Mouse (Mus musculus): ENCODE results near the gene Exosc7. TPM values are rescaled to one million over a fixed set of nuclear protein-coding genes. Genes with fewer than 3 reads are reported as not detected.

The Exosc7 gene
- total RNA-seq, 1 experiment: 83.4 TPM

DNA sequence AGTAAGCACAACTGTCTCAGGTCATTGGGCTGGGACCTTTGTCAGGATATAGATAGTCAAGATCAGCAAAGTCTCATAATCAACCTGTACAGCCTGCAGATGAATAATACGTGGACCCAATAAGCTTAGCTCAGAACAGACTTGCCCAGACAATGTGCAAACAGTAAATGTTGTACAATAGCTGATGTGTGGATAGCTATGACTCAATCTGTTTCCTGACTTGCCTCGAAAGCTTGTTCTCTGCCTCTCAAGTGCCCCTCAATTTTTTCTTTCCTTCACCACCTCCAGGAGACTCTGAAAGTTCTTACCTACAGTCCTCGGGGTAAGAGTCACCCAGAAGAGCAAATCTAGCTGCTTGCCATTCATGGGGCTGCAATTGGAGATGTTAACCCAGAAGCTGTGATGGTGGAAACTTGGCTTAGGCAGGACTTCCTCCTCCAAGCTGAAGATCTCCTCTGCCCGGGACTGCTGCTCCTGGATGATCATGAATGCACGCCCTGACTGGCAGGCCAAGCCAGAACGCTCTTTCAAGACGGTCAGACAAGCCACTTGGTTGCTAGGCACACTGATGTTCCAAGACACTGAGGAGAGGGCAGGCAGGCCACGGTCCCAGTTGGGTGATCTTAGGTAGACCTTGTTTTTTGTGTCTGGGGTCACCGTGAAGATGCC is 64.5 kb downstream of the Exosc7 start:
- Histone ChIP-seq H3K36me3 (ENCODE audit: control insufficient read depth, insufficient read depth, low read length, poor library complexity, severe bottlenecking) (no peaks in the 10 kb centered on the region; the same call in 1 of the 2 replicates), H3K27ac (ENCODE audit: insufficient read depth, low read depth, low read length, poor library complexity, severe bottlenecking) (no peak overlapping the region), H3K9me3 (ENCODE audit: control insufficient read depth, insufficient read depth, low read depth, low read length) (no peaks in the 10 kb centered on the region), H3K9ac (ENCODE audit: insufficient read depth, low read depth, low read length, poor library complexity, severe bottlenecking) (no peak overlapping the region), H3K4me3 (ENCODE audit: insufficient read depth in 1 of 2, low read depth in 1 of 2, low read length in 2 of 2, poor library complexity in 1 of 2, severe bottlenecking in 1 of 2) (no peak overlapping the region), H3K4me1 (ENCODE audit: control insufficient read depth in 2 of 2, insufficient read depth in 2 of 2, low read length in 2 of 2, poor library complexity in 1 of 2) (no peaks in the 10 kb centered on the region)
- TF ChIP-seq HCFC1 (IDR thresholded peaks at IDR 0.05; ENCODE audit: borderline replicate concordance, insufficient read depth, low read length) (no peak), ZNF384 (IDR thresholded peaks at IDR 0.05; ENCODE audit: low read depth, low read length) (no peak), CHD2 (IDR thresholded peaks at IDR 0.05; ENCODE audit: low read depth, low read length) (no peak), ZC3H11A (IDR thresholded peaks at IDR 0.05; ENCODE audit: borderline replicate concordance, low read depth, low read length) (no peak), MAFK (IDR thresholded peaks at IDR 0.05; ENCODE audit: insufficient read depth, low read depth, low read length) (no peak)
- no peak for DNase-seq (ENCODE audit: low read depth, low spot score)
- in situ Hi-C loops (cut with MboI; ENCODE audit: low sequenced_read_pairs in 2 of 2, unreplicated experiment in 2 of 2): no loop called here

DNA sequence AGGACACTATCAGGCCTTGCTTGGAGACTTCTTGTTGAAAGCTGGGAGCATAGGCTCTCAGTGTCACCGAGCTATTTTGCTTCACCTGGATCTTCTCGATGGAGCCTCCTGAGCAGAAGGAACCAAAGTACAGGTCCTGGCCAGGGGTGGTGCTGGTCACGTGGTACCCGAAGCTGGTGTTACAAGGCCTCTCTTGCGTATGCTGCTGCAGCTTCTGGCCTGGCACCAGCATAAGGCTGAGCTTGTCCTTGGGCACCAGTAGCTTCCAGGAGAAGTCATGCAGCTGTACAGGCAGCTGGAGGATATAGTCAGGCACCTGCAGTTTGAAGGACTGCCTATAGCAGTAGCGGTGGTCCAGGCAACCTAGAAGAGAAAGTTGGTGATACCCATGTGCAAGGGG is 67.0 kb downstream of the Exosc7 start:
- no peak for DNase-seq (ENCODE audit: low read depth, low spot score)
- in situ Hi-C loops (cut with MboI; ENCODE audit: low sequenced_read_pairs in 2 of 2, unreplicated experiment in 2 of 2): no loop called here

GRCm38 (mm10) chr9:123183226-123183625 is 70.2 kb downstream of the Exosc7 start:
- DNase-seq (ENCODE audit: low read depth, low spot score): no peak
- Histone ChIP-seq H3K4me3 (ENCODE audit: insufficient read depth in 1 of 2, low read depth in 1 of 2, low read length in 2 of 2, poor library complexity in 1 of 2, severe bottlenecking in 1 of 2) (no peak overlapping the region), H3K9ac (ENCODE audit: insufficient read depth, low read depth, low read length, poor library complexity, severe bottlenecking) (no peak overlapping the region), H3K9me3 (ENCODE audit: control insufficient read depth, insufficient read depth, low read depth, low read length) (no peaks in the 10 kb centered on the region), H3K27ac (ENCODE audit: insufficient read depth, low read depth, low read length, poor library complexity, severe bottlenecking) (no peak overlapping the region), H3K36me3 (ENCODE audit: control insufficient read depth, insufficient read depth, low read length, poor library complexity, severe bottlenecking) (peaks cover 3% of the 10 kb centered on the region; the same call in 1 of the 2 replicates), H3K4me1 (ENCODE audit: control insufficient read depth in 2 of 2, insufficient read depth in 2 of 2, low read length in 2 of 2, poor library complexity in 1 of 2) (no peaks in the 10 kb centered on the region)
- no peak for TF ChIP-seq HCFC1 (IDR thresholded peaks at IDR 0.05; ENCODE audit: borderline replicate concordance, insufficient read depth, low read length)
- no peak for TF ChIP-seq MAFK (IDR thresholded peaks at IDR 0.05; ENCODE audit: insufficient read depth, low read depth, low read length)
- no peak for TF ChIP-seq ZC3H11A (IDR thresholded peaks at IDR 0.05; ENCODE audit: borderline replicate concordance, low read depth, low read length)
- no peak for TF ChIP-seq ZNF384 (IDR thresholded peaks at IDR 0.05; ENCODE audit: low read depth, low read length)
- TF ChIP-seq CHD2 (IDR thresholded peaks at IDR 0.05; ENCODE audit: low read depth, low read length): no peak
- in situ Hi-C loops (cut with MboI; ENCODE audit: low sequenced_read_pairs in 2 of 2, unreplicated experiment in 2 of 2): no loop called here

More for the DNA sequence above, 67.0 kb downstream of the Exosc7 start:
- H3K9ac ChIP-seq (ENCODE audit: insufficient read depth, low read depth, low read length, poor library complexity, severe bottlenecking): no peak overlapping the region
- TF ChIP-seq ZNF384 (IDR thresholded peaks at IDR 0.05; ENCODE audit: low read depth, low read length) (no peak), MAFK (IDR thresholded peaks at IDR 0.05; ENCODE audit: insufficient read depth, low read depth, low read length) (no peak), HCFC1 (IDR thresholded peaks at IDR 0.05; ENCODE audit: borderline replicate concordance, insufficient read depth, low read length) (no peak), CHD2 (IDR thresholded peaks at IDR 0.05; ENCODE audit: low read depth, low read length) (no peak), ZC3H11A (IDR thresholded peaks at IDR 0.05; ENCODE audit: borderline replicate concordance, low read depth, low read length) (no peak)
- no peak overlapping the region for H3K4me3 ChIP-seq (ENCODE audit: insufficient read depth in 1 of 2, low read depth in 1 of 2, low read length in 2 of 2, poor library complexity in 1 of 2, severe bottlenecking in 1 of 2)
- H3K27ac ChIP-seq (ENCODE audit: insufficient read depth, low read depth, low read length, poor library complexity, severe bottlenecking): no peak overlapping the region
- no peaks in the 10 kb centered on the region for H3K4me1 ChIP-seq (ENCODE audit: control insufficient read depth in 2 of 2, insufficient read depth in 2 of 2, low read length in 2 of 2, poor library complexity in 1 of 2)
- no peaks in the 10 kb centered on the region for H3K9me3 ChIP-seq (ENCODE audit: control insufficient read depth, insufficient read depth, low read depth, low read length)
- peaks cover 3% of the 10 kb centered on the region; the same call in 1 of the 2 replicates for H3K36me3 ChIP-seq (ENCODE audit: control insufficient read depth, insufficient read depth, low read length, poor library complexity, severe bottlenecking)

GRCm38 (mm10) chr9:123185546-123185945 is 72.5 kb downstream of the Exosc7 start:
- Histone ChIP-seq H3K9ac (ENCODE audit: insufficient read depth, low read depth, low read length, poor library complexity, severe bottlenecking) (no peak overlapping the region), H3K9me3 (ENCODE audit: control insufficient read depth, insufficient read depth, low read depth, low read length) (peaks cover 6% of the 10 kb centered on the region; the same call in 1 of the 2 replicates), H3K36me3 (ENCODE audit: control insufficient read depth, insufficient read depth, low read length, poor library complexity, severe bottlenecking) (peaks cover 3% of the 10 kb centered on the region; the same call in 1 of the 2 replicates), H3K4me3 (ENCODE audit: insufficient read depth in 1 of 2, low read depth in 1 of 2, low read length in 2 of 2, poor library complexity in 1 of 2, severe bottlenecking in 1 of 2) (no peak overlapping the region), H3K27ac (ENCODE audit: insufficient read depth, low read depth, low read length, poor library complexity, severe bottlenecking) (no peak overlapping the region), H3K4me1 (ENCODE audit: control insufficient read depth in 2 of 2, insufficient read depth in 2 of 2, low read length in 2 of 2, poor library complexity in 1 of 2) (no peaks in the 10 kb centered on the region)
- TF ChIP-seq MAFK (IDR thresholded peaks at IDR 0.05; ENCODE audit: insufficient read depth, low read depth, low read length) (no peak), ZC3H11A (IDR thresholded peaks at IDR 0.05; ENCODE audit: borderline replicate concordance, low read depth, low read length) (no peak), HCFC1 (IDR thresholded peaks at IDR 0.05; ENCODE audit: borderline replicate concordance, insufficient read depth, low read length) (no peak), ZNF384 (IDR thresholded peaks at IDR 0.05; ENCODE audit: low read depth, low read length) (no peak)
- no peak for DNase-seq (ENCODE audit: low read depth, low spot score)
- in situ Hi-C loops (cut with MboI; ENCODE audit: low sequenced_read_pairs in 2 of 2, unreplicated experiment in 2 of 2): no loop called here

Other genes starting within 250 kb of the Exosc7 start
- gene Zfp445, start 247.2 kb upstream of the Exosc7 start, total RNA-seq (2012; rRNA removed): 80.8 and 84.1 TPM in 2 replicates
- gene Zkscan7, start 227.5 kb upstream of the Exosc7 start, total RNA-seq (2012; rRNA removed): 1.4 and 2.3 TPM in 2 replicates
- 13.5 and 16.8 TPM in 2 replicates for gene Zfp105, start 190.1 kb upstream of the Exosc7 start, total RNA-seq (2012; rRNA removed)
- 3.2 and 5.6 TPM in 2 replicates for gene 1110059G10Rik, start 162.2 kb upstream of the Exosc7 start, total RNA-seq (2012; rRNA removed)
- gene Kif15, start 162.2 kb upstream of the Exosc7 start, total RNA-seq (2012; rRNA removed): 81.6 and 91.4 TPM in 2 replicates
- gene Tmem42, start 91.9 kb upstream of the Exosc7 start, total RNA-seq (2012; rRNA removed): 4.8 and 5.0 TPM in 2 replicates
- 0.22 and 0.37 TPM in 2 replicates for gene Tgm4, start 78.5 kb upstream of the Exosc7 start, total RNA-seq (2012; rRNA removed)
- gene Zdhhc3, start within 50 bp of the Exosc7 start, total RNA-seq (2012; rRNA removed): 36.6 and 37.8 TPM in 2 replicates
- 0.32 TPM in 1 of 2 replicates, not detected in the other for gene Clec3b, start 37.7 kb downstream of the Exosc7 start, total RNA-seq (2012; rRNA removed)
- 3.3 and 6.4 TPM in 2 replicates for gene Cdcp1, start 102.8 kb downstream of the Exosc7 start, total RNA-seq (2012; rRNA removed)
- gene Tmem158, start 147.5 kb downstream of the Exosc7 start, total RNA-seq (2012; rRNA removed): 4.8 and 9.5 TPM in 2 replicates

Measured in ES-E14 (cell line).